Mouse (Mus musculus) MEL (cell line): ENCODE results near the gene Igf2bp1. TPM values are rescaled to one million over a fixed set of nuclear protein-coding genes. Genes with fewer than 3 reads are reported as not detected.
A peak's percentile ranks its signal among the peaks of the same experiment; 100 is the strongest.

ENCODE experiments used
- DNase-seq: peaks from one replicate; pipeline ENCODE4 v3.0.0; 2011; ENCODE audit warnings: low read depth, low spot score
- H3K27ac ChIP-seq: 2 replicates; pipeline ENCODE4 v1.5.1; 2012; ENCODE audit warnings: low read depth, mild to moderate bottlenecking, control low read depth, low read length, moderate library complexity; ENCODE audit not compliant: control insufficient read depth
- H3K27me3 ChIP-seq, 2 experiments: fragments of 150-350 bp in 1 of 2; sonication (generic) in 1 of 2; 2 replicates each; pipeline ENCODE4 v1.6.1; 2012; ENCODE audit warnings: low read length in 2 of 2, mild to moderate bottlenecking in 2 of 2, improper control_type of control experiment in 1 of 2, moderate library complexity in 1 of 2; ENCODE audit not compliant: insufficient read depth in 2 of 2, control insufficient read depth in 1 of 2
- H3K36me3 ChIP-seq, 2 experiments: 2 replicates each; pipeline ENCODE4 v1.6.1; 2012 to 2014; ENCODE audit warnings: low read length in 2 of 2, improper control_type of control experiment in 1 of 2, inconsistent platforms in 1 of 2, mild to moderate bottlenecking in 1 of 2; ENCODE audit not compliant: insufficient read depth in 2 of 2, control insufficient read depth in 1 of 2
- H3K4me1 ChIP-seq, 2 experiments: fragments of 150-350 bp in 1 of 2; sonication (generic) in 1 of 2; 2 replicates each; pipeline ENCODE4 v1.6.1; 2012; ENCODE audit warnings: low read length in 2 of 2, improper control_type of control experiment in 1 of 2, mild to moderate bottlenecking in 1 of 2; ENCODE audit not compliant: insufficient read depth in 2 of 2, control insufficient read depth in 1 of 2
- H3K4me3 ChIP-seq, 2 experiments: fragments of 150-350 bp in 1 of 2; sonication (generic) in 1 of 2; 2 replicates each; pipeline ENCODE4 v1.5.1; 2012; ENCODE audit warnings: low read depth in 2 of 2, low read length in 2 of 2, mild to moderate bottlenecking in 2 of 2, moderate library complexity in 2 of 2, control low read depth in 1 of 2, improper control_type of control experiment in 1 of 2; ENCODE audit not compliant: control insufficient read depth in 1 of 2, insufficient read depth in 1 of 2
- H3K79me2 ChIP-seq: 2 replicates; pipeline ENCODE4 v1.6.1; 2012; ENCODE audit warnings: mild to moderate bottlenecking, low read length, moderate library complexity; ENCODE audit not compliant: control insufficient read depth, poor library complexity, insufficient read depth
- H3K9ac ChIP-seq: 2 replicates; pipeline ENCODE4 v1.6.1; 2012; ENCODE audit warnings: low read depth, mild to moderate bottlenecking, control low read depth, low read length, moderate library complexity; ENCODE audit not compliant: control insufficient read depth, poor library complexity, severe bottlenecking
- H3K9me3 ChIP-seq: fragments of 150-350 bp; sonication (generic); replicated peaks from 2 replicates; pipeline ENCODE4 v1.6.1; 2012; ENCODE audit warnings: mild to moderate bottlenecking, low read length, improper control_type of control experiment, moderate library complexity; ENCODE audit not compliant: insufficient read depth
- BHLHE40 ChIP-seq: IDR thresholded peaks from 2 replicates; pipeline ENCODE4 v1.6.1; 2012; ENCODE audit warnings: low read depth, mild to moderate bottlenecking, inconsistent platforms, low read length, improper control_type of control experiment, borderline replicate concordance
- CHD1 ChIP-seq: IDR thresholded peaks from 2 replicates; pipeline ENCODE4 v1.6.1; 2012; ENCODE audit warnings: low read depth, mild to moderate bottlenecking, inconsistent platforms, low read length, improper control_type of control experiment
- CHD2 ChIP-seq: IDR thresholded peaks from 2 replicates; pipeline ENCODE4 v1.6.1; 2011; ENCODE audit warnings: low read length, improper control_type of control experiment
- CTCF ChIP-seq, 3 experiments: IDR thresholded peaks in 2 of 3; conservative IDR thresholded peaks in 1 of 3; 2 replicates each; pipeline ENCODE4 v1.5.1; 2011 to 2012; ENCODE audit warnings: low read length in 3 of 3, low read depth in 2 of 3, mild to moderate bottlenecking in 2 of 3, improper control_type of control experiment in 1 of 3, inconsistent platforms in 1 of 3, mixed read lengths in 1 of 3, moderate library complexity in 1 of 3; ENCODE audit not compliant: control insufficient read depth in 1 of 3, insufficient read depth in 1 of 3, poor library complexity in 1 of 3, severe bottlenecking in 1 of 3
- E2F4 ChIP-seq: IDR thresholded peaks from 2 replicates; pipeline ENCODE4 v1.6.1; 2011; ENCODE audit warnings: low read depth, low read length, improper control_type of control experiment, borderline replicate concordance
- ELF1 ChIP-seq: IDR thresholded peaks from 2 replicates; pipeline ENCODE4 v1.6.1; 2014; ENCODE audit warnings: low read depth, mild to moderate bottlenecking, inconsistent platforms, low read length, improper control_type of control experiment, moderate library complexity
- EP300 ChIP-seq, 2 experiments: IDR thresholded peaks; 2 replicates each; pipeline ENCODE4 v1.6.1; 2011; ENCODE audit warnings: improper control_type of control experiment in 2 of 2, low read length in 2 of 2, low read depth in 1 of 2, mild to moderate bottlenecking in 1 of 2
- ETS1 ChIP-seq: IDR thresholded peaks from 2 replicates; pipeline ENCODE4 v1.6.1; 2012; ENCODE audit warnings: low read depth, mild to moderate bottlenecking, inconsistent platforms, low read length, improper control_type of control experiment, moderate library complexity
- GABPA ChIP-seq: IDR thresholded peaks from 2 replicates; pipeline ENCODE4 v1.6.1; 2012; ENCODE audit warnings: low read depth, mild to moderate bottlenecking, inconsistent platforms, low read length, improper control_type of control experiment, moderate library complexity
- GATA1 ChIP-seq: IDR thresholded peaks from 2 replicates; pipeline ENCODE4 v1.6.1; 2011; ENCODE audit warnings: low read depth, low read length, improper control_type of control experiment
- JUND ChIP-seq: IDR thresholded peaks from 2 replicates; pipeline ENCODE4 v1.6.1; 2011; ENCODE audit warnings: low read depth, mild to moderate bottlenecking, improper control_type of control experiment, low read length
- KAT2A ChIP-seq: conservative IDR thresholded peaks from 2 replicates; pipeline ENCODE4 v1.6.1; 2012; ENCODE audit warnings: low read depth, low read length, improper control_type of control experiment, inconsistent platforms
- MAFK ChIP-seq: IDR thresholded peaks from 2 replicates; pipeline ENCODE4 v1.6.1; 2011; ENCODE audit warnings: low read depth, mild to moderate bottlenecking, low read length, improper control_type of control experiment, borderline replicate concordance
- MAX ChIP-seq: IDR thresholded peaks from 2 replicates; pipeline ENCODE4 v1.6.1; 2011; ENCODE audit warnings: low read length, improper control_type of control experiment
- MEF2A ChIP-seq: IDR thresholded peaks from 2 replicates; pipeline ENCODE4 v1.6.1; 2014; ENCODE audit warnings: low read depth, mild to moderate bottlenecking, inconsistent platforms, low read length, improper control_type of control experiment; ENCODE audit not compliant: poor library complexity, insufficient replicate concordance, severe bottlenecking; ENCODE audit errors: extremely low read depth
- MXI1 ChIP-seq: IDR thresholded peaks from 2 replicates; pipeline ENCODE4 v1.6.1; 2011; ENCODE audit warnings: mild to moderate bottlenecking, low read depth, low read length, improper control_type of control experiment
- MYC ChIP-seq: IDR thresholded peaks from 2 replicates; pipeline ENCODE4 v1.6.1; 2011; ENCODE audit warnings: low read depth, mild to moderate bottlenecking, low read length, improper control_type of control experiment, moderate library complexity
- NELFE ChIP-seq: IDR thresholded peaks from 2 replicates; pipeline ENCODE4 v1.6.1; 2011; ENCODE audit warnings: low read depth, low read length, improper control_type of control experiment
- NRF1 ChIP-seq: IDR thresholded peaks from 2 replicates; pipeline ENCODE4 v1.6.1; 2014; ENCODE audit warnings: low read depth, mild to moderate bottlenecking, inconsistent platforms, low read length, improper control_type of control experiment, moderate library complexity; ENCODE audit not compliant: poor library complexity, insufficient read depth, severe bottlenecking
- POLR2A ChIP-seq, 2 experiments: IDR thresholded peaks; 2 replicates each; pipeline ENCODE4 v1.6.1; 2011 to 2012; ENCODE audit warnings: low read length in 2 of 2, mild to moderate bottlenecking in 2 of 2, control low read depth in 1 of 2, improper control_type of control experiment in 1 of 2, low read depth in 1 of 2, moderate library complexity in 1 of 2; ENCODE audit not compliant: control insufficient read depth in 1 of 2, insufficient read depth in 1 of 2, poor library complexity in 1 of 2
- POLR2AphosphoS2 ChIP-seq: IDR thresholded peaks from 2 replicates; pipeline ENCODE4 v1.6.1; 2011; ENCODE audit warnings: low read length, improper control_type of control experiment
- RAD21 ChIP-seq: IDR thresholded peaks from 2 replicates; pipeline ENCODE4 v1.6.1; 2011; ENCODE audit warnings: mild to moderate bottlenecking, low read depth, low read length, improper control_type of control experiment
- RCOR1 ChIP-seq: IDR thresholded peaks from 2 replicates; pipeline ENCODE4 v1.6.1; 2012; ENCODE audit warnings: low read depth, mild to moderate bottlenecking, inconsistent platforms, low read length, improper control_type of control experiment
- SIN3A ChIP-seq: IDR thresholded peaks from 2 replicates; pipeline ENCODE4 v1.6.1; 2012; ENCODE audit warnings: low read length, improper control_type of control experiment, inconsistent platforms
- SMC3 ChIP-seq: IDR thresholded peaks from 2 replicates; pipeline ENCODE4 v1.6.1; 2011; ENCODE audit warnings: low read depth, low read length, improper control_type of control experiment
- TCF12 ChIP-seq: IDR thresholded peaks from 2 replicates; pipeline ENCODE4 v1.6.1; 2014; ENCODE audit warnings: low read depth, mild to moderate bottlenecking, inconsistent platforms, low read length, improper control_type of control experiment, moderate library complexity
- UBTF ChIP-seq: IDR thresholded peaks from 2 replicates; pipeline ENCODE4 v1.6.1; 2012; ENCODE audit warnings: low read depth, mild to moderate bottlenecking, inconsistent platforms, low read length, improper control_type of control experiment, moderate library complexity, borderline replicate concordance; ENCODE audit not compliant: insufficient read depth
- USF1 ChIP-seq: IDR thresholded peaks from 2 replicates; pipeline ENCODE4 v1.6.1; 2014; ENCODE audit warnings: low read depth, mild to moderate bottlenecking, inconsistent platforms, low read length, improper control_type of control experiment, moderate library complexity
- ZC3H11A ChIP-seq: IDR thresholded peaks from 2 replicates; pipeline ENCODE4 v1.6.1; 2012; ENCODE audit warnings: low read depth, mild to moderate bottlenecking, inconsistent platforms, low read length, improper control_type of control experiment
- ZKSCAN1 ChIP-seq: IDR thresholded peaks from 2 replicates; pipeline ENCODE4 v1.6.1; 2012; ENCODE audit warnings: low read depth, mild to moderate bottlenecking, inconsistent platforms, low read length, improper control_type of control experiment, moderate library complexity
- ZMIZ1 ChIP-seq: IDR thresholded peaks from 2 replicates; pipeline ENCODE4 v1.6.1; 2012; ENCODE audit warnings: low read depth, mild to moderate bottlenecking, inconsistent platforms, low read length, improper control_type of control experiment, moderate library complexity
- ZNF384 ChIP-seq: IDR thresholded peaks from 2 replicates; pipeline ENCODE4 v1.6.1; 2012; ENCODE audit warnings: low read depth, mild to moderate bottlenecking, inconsistent platforms, low read length, improper control_type of control experiment
- polyA plus RNA-seq, 2 experiments: library from polyadenylated mRNA; stranded (reverse) in 1 of 2; unstranded in 1 of 2; fragments of >175 nt in 1 of 2; fragments of >200 nt in 1 of 2; gene quantifications; 2 replicates each; pipeline versions ENCODE4 v1.2.1 to v1.2.4; 2012; ENCODE audit warnings: low replicate concordance in 2 of 2, low read depth in 1 of 2; ENCODE audit not compliant: insufficient read length in 2 of 2, insufficient read depth in 1 of 2, missing spikeins in 1 of 2
- total RNA-seq: library from RNA; depleted of rRNA; stranded (reverse); fragments of 300-350 nt; gene quantifications from 2 replicates; pipeline ENCODE4 v1.2.3, GENCODE M21; 2012

Igf2bp1 gene
- total and polyA plus RNA-seq, 3 experiments = 0.15 TPM; not detected in 2

DNA sequence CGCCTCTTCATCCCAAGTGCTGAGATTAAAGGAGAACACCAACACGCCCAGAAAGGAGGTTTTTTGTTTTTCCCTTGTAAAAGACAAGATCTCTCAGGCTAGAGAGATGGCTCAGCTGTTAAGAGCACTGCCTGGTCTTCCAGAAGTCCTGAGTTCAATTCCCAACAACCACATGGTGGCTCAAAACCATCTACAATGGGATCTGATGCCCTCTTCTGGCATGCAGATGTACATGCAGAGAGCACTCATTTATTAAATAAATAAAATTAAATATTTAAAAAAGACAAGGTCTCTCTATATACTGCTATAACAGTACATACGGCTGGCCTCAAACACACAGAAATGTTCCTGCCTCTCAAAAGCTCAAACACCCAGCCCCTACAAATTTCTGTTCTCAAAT, 27.3 kb downstream of the Igf2bp1 start (continued):
- TF ChIP-seq USF1 (no peak), NELFE (no peak), RAD21 (peak; percentile 56), E2F4 (no peak), GATA1 (no peak), MEF2A (no peak), TCF12 (no peak), CHD2 (no peak), JUND (no peak), MAFK (no peak), POLR2A (IDR thresholded peaks at IDR 0.05; ENCODE audit: control insufficient read depth in 1 of 2, insufficient read depth in 1 of 2, low read depth in 1 of 2, low read length in 2 of 2, poor library complexity in 1 of 2) (no peak), MAX (no peak), UBTF (no peak), KAT2A (no peak), CTCF (IDR thresholded peaks at IDR 0.05 in 2 of 3, conservative IDR thresholded peaks at IDR 0.05 in 1 of 3; ENCODE audit: control insufficient read depth in 1 of 3, insufficient read depth in 1 of 3, low read depth in 2 of 3, low read length in 3 of 3, poor library complexity in 1 of 3, severe bottlenecking in 1 of 3) (peak; percentile 17 to 64 (median 35); a peak in 5 of 6 replicates), ZKSCAN1 (no peak), ZNF384 (no peak)

DNA sequence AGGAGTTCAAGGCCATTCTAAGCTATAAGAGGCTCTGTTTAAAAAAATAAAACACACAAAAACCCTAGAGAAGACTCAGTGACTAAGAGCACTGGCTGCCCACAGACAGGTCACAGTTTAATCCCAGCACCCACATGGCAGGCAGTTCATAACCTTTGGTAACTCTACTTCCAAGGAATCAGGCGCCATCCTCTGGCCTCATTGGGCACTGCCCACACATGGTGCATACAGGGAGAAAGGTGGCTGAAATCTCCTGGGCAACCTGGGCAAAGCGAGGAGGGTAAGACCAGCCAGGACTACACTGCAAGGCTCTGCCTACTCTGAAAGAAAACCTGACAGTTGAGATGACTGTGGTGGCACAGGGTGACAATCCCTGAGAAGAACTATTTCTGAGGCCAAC, 29.4 kb downstream of the Igf2bp1 start:
- Histone ChIP-seq H3K36me3 (no peaks in the 10 kb centered on the region), H3K4me3 (no peak overlapping the region), H3K4me1 (0 out of 4 replicates have a peak, but pooled peaks cover 0 to 2% of the 10 kb centered on the region in 2 experiments), H3K27ac (no peak overlapping the region), H3K9me3 (no peaks in the 10 kb centered on the region), H3K79me2 (no peaks in the 10 kb centered on the region), H3K27me3 (peaks cover 0 to 11% of the 10 kb centered on the region in 2 experiments), H3K9ac (no peak overlapping the region)
- DNase-seq = peak; percentile 46
- TF ChIP-seq SIN3A = no peak
- TF ChIP-seq POLR2A (IDR thresholded peaks at IDR 0.05; ENCODE audit: control insufficient read depth in 1 of 2, insufficient read depth in 1 of 2, low read depth in 1 of 2, low read length in 2 of 2, poor library complexity in 1 of 2) = no peak
- no peak for TF ChIP-seq MYC
- TF ChIP-seq CHD1 = no peak
- no peak for TF ChIP-seq POLR2AphosphoS2
- TF ChIP-seq NRF1 = no peak
- no peak for TF ChIP-seq MEF2A
- no peak for TF ChIP-seq RCOR1
- TF ChIP-seq USF1 = no peak
- no peak for TF ChIP-seq UBTF
- no peak for TF ChIP-seq TCF12
- TF ChIP-seq GABPA = no peak
- TF ChIP-seq KAT2A = no peak
- no peak for TF ChIP-seq MXI1
- TF ChIP-seq EP300 (IDR thresholded peaks at IDR 0.05; ENCODE audit: low read depth in 1 of 2, low read length in 2 of 2) = no peak
- no peak for TF ChIP-seq ZNF384
- TF ChIP-seq ELF1 = no peak
- TF ChIP-seq NELFE = no peak
- no peak for TF ChIP-seq ZMIZ1
- TF ChIP-seq SMC3 = peak; percentile 73
- TF ChIP-seq BHLHE40 = no peak
- TF ChIP-seq ZKSCAN1 = no peak
- peak; percentile 41; the same call in 1 of the 2 replicates for TF ChIP-seq ZC3H11A
- peak; percentile 35 to 71 (median 64); a peak in 5 of 6 replicates for TF ChIP-seq CTCF (IDR thresholded peaks at IDR 0.05 in 2 of 3, conservative IDR thresholded peaks at IDR 0.05 in 1 of 3; ENCODE audit: control insufficient read depth in 1 of 3, insufficient read depth in 1 of 3, low read depth in 2 of 3, low read length in 3 of 3, poor library complexity in 1 of 3, severe bottlenecking in 1 of 3)
- no peak for TF ChIP-seq MAFK
- no peak for TF ChIP-seq MAX
- TF ChIP-seq ETS1 = no peak
